Mouse (Mus musculus) T-helper 2 cell (primary cell): Measurements from ENCODE around the gene Gm14781.
"Not testable (repeated sequence)": the region's sequence is repeated elsewhere in the genome, so short reads cannot be mapped to it uniquely, and the experiment has no call there.

Experiments used
- in situ Hi-C: fragments of 300-600 bp; cut with MboI, MseI; formaldehyde crosslinking; loops from one replicate; pipeline ENCODE4 v1.15.1; 2025; ENCODE audit warnings: high pct_unique_total_duplicates

Gm14781 gene

GRCm38 (mm10) chrX:91631894-91632293, at the start of gene Gm14781:
Gene Gm14781 (plus strand): TSS chrX:91632194.
- in situ Hi-C loops = not testable (repeated sequence)

DNA sequence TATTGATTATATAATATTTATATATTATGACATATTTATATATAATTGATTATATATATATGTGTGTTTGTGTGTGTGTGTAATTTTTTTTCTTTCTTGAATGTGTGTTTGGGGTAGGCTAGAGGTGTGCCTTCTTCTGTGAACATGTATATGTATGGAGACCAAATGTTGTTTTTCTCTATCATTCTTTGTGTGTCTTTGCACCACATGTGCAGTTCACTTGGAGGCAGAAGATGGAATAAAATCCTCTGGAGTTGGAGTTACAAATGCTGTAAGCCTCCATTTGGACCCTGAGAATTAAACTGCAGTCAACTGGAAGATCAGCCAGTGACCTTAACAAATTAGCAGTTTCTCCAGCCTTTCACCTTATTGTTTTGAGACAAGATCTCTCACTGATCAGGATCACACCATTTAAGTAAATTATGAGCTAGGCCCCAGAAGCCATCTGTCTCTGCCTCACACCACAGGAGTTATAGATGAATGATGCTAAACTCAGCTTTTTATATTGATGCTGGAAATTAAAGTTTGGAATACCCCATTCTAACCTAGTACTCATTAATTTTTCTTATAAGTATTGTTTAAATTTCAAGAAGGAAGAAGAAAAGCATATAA, 23.1 kb downstream of the Gm14781 start:
- in situ Hi-C loops = not testable (repeated sequence)
